Mouse (Mus musculus) layer of hippocampus, postnatal 14 days (tissue): ENCODE measurements around the gene Cfap74. TPM values are rescaled to one million over a fixed set of nuclear protein-coding genes. Genes with fewer than 3 reads are reported as not detected.
"Not testable (repeated sequence)": the region's sequence is repeated elsewhere in the genome, so short reads cannot be mapped to it uniquely, and the experiment has no call there.

Source experiments
- DNase-seq, 2 experiments: peaks; one replicate each; pipeline ENCODE4 v3.0.0; 2021 to 2022; ENCODE audit warnings: low spot score in 2 of 2, mixed read lengths in 1 of 2
- total RNA-seq, 2 experiments: library from RNA; stranded (reverse); gene quantifications; 2 replicates each; pipeline ENCODE4 v1.2.3; 2021

Cfap74 gene
- total RNA-seq, 2 experiments from 2014 or later: 9.6 to 11.5 TPM

- no peak for DNase-seq
Observed at GRCm38 (mm10) chr4:155467237-155468010, 58.4 kb downstream of the Cfap74 start.

- no peak for DNase-seq
Observed at GRCm38 (mm10) chr4:155468952-155469351, 60.0 kb downstream of the Cfap74 start, which contains the start of gene Tmem52. Gene Tmem52, plus strand, starts transcription at chr4:155469114.

GRCm38 (mm10) chr4:155469590-155470262 lies 60.7 kb downstream of the Cfap74 start:
- DNase-seq: peak; percentile 20 to 64

- no peak for DNase-seq
Observed at GRCm38 (mm10) chr4:155470263-155470953, 61.4 kb downstream of the Cfap74 start.

GRCm38 (mm10) chr4:155470997-155471396 lies 62.0 kb downstream of the Cfap74 start:
- no peak for DNase-seq

GRCm38 (mm10) chr4:155471406-155471805 lies 62.4 kb downstream of the Cfap74 start:
- DNase-seq: no peak

GRCm38 (mm10) chr4:155472716-155473290 lies 63.8 kb downstream of the Cfap74 start:
- DNase-seq: peak in 1 of 2 experiments; percentile 38

GRCm38 (mm10) chr4:155473319-155473718 lies 64.3 kb downstream of the Cfap74 start:
- DNase-seq: no peak

- not testable (repeated sequence) for DNase-seq
Observed at GRCm38 (mm10) chr4:155473796-155474195, 64.8 kb downstream of the Cfap74 start.

GRCm38 (mm10) chr4:155481381-155482124 lies 72.6 kb downstream of the Cfap74 start:
- peak; percentile 82 to 83 for DNase-seq

GRCm38 (mm10) chr4:155482125-155482480 lies 73.1 kb downstream of the Cfap74 start:
- no peak for DNase-seq

- DNase-seq: no peak
Observed at GRCm38 (mm10) chr4:155482733-155483540, 73.9 kb downstream of the Cfap74 start.

- DNase-seq: no peak
Observed at GRCm38 (mm10) chr4:155485521-155485920, 76.5 kb downstream of the Cfap74 start.

GRCm38 (mm10) chr4:155487746-155488145 lies 78.8 kb downstream of the Cfap74 start:
- no peak for DNase-seq

- DNase-seq: peak; percentile 11 to 33
Observed at GRCm38 (mm10) chr4:155488232-155489025, 79.4 kb downstream of the Cfap74 start.

- DNase-seq: no peak
Observed at GRCm38 (mm10) chr4:155489101-155489970, 80.3 kb downstream of the Cfap74 start.

GRCm38 (mm10) chr4:155490456-155490855 lies 81.5 kb downstream of the Cfap74 start:
- peak in 1 of 2 experiments; percentile 26 for DNase-seq

GRCm38 (mm10) chr4:155490990-155491504 lies 82.1 kb downstream of the Cfap74 start, which contains the start of gene Gnb1:
Gene Gnb1, plus strand, starts transcription at chr4:155491361.
- DNase-seq: peak; percentile 93 to 94
